Mouse (Mus musculus) liver, postnatal 0 days (tissue): ENCODE results near the gene Sel1l.

Source experiments
- CTCF ChIP-seq: sonication (generic); IDR thresholded peaks from 2 replicates; pipeline ENCODE4 v1.5.1; 2016; ENCODE audit warnings: antibody characterized with exemption, low read depth
- EP300 ChIP-seq: IDR thresholded peaks from 2 replicates; pipeline ENCODE4 v1.6.1; 2016; ENCODE audit warnings: antibody characterized with exemption, low read depth, mild to moderate bottlenecking

DNA sequence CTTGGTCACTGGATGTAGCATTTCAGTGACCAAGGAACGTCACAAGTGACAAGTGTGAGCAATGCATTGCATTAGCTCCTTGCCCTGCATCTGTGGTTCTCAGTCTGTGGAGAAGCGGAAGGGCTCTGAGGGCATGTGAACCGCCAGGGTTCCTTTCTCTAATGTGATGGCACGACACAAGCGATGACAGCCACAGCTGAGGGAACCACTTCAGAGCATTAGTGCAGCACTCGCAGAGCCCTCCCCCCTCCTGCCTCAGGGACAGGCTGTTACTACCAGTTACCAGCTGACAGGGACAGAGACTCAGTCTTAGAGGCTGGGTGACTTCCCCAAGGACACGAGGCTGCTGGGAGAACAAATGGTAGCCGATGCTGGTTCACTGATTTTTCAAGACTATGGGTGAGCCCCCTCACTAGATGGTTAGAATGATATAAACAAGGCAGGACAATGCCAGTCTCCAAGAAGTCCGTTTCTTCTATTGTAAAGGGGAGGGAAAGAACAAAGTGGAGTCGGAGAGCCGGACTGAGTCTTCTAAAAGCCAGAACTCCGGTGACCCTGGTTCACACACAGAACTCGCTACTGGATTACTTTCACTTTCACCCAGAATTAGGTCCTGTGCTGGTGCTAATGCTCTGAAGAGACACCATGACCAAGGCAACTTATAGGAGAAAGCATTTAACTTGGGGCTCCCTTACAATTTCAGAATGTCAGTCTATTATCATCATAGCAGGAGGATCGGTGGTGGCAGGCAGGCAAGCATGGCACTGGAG is 82.4 kb downstream of the Sel1l start:
- TF ChIP-seq CTCF (no peak), EP300 (no peak)
